Mouse (Mus musculus): Measurements from ENCODE around the gene A730015C16Rik.

GRCm38 (mm10) chr4:108847715-108848504 is 509 bp downstream of the A730015C16Rik start, which contains the start of gene Kti12:
- TF ChIP-seq EP300 (optimal IDR thresholded peaks at IDR 0.05) (no peak), CTCF (IDR thresholded peaks at IDR 0.05; ENCODE audit: low read depth) (no peak)

Data from stomach, postnatal 0 days (tissue).